Mouse (Mus musculus) embryonic fibroblast, embryonic 13.5 days (primary cell): ENCODE data around the gene Cfap70. TPM values are rescaled to one million over a fixed set of nuclear protein-coding genes. Genes with fewer than 3 reads are reported as not detected.

Source experiments
- H3K27ac ChIP-seq: 2 replicates; pipeline ENCODE4 v1.5.1; 2012; ENCODE audit warnings: low read length, control low read depth, inconsistent platforms; ENCODE audit not compliant: insufficient read depth
- H3K4me1 ChIP-seq: 2 replicates; pipeline ENCODE4 v1.6.1; 2011; ENCODE audit warnings: low read length; ENCODE audit not compliant: control insufficient read depth, insufficient read depth
- H3K4me3 ChIP-seq: 2 replicates; pipeline ENCODE4 v1.5.1; 2011; ENCODE audit warnings: mild to moderate bottlenecking, control low read depth, low read length; ENCODE audit not compliant: insufficient read depth
- CTCF ChIP-seq: IDR thresholded peaks from 2 replicates; pipeline ENCODE4 v1.5.1; 2011; ENCODE audit warnings: mild to moderate bottlenecking, control low read depth, low read length, moderate library complexity, borderline replicate concordance; ENCODE audit not compliant: insufficient read depth
- POLR2A ChIP-seq: IDR thresholded peaks from 2 replicates; pipeline ENCODE4 v1.6.1; 2011; ENCODE audit warnings: low read depth, mild to moderate bottlenecking, control low read depth, low read length, moderate library complexity
- polyA plus RNA-seq: library from polyadenylated mRNA; stranded (reverse); fragments of >200 nt; gene quantifications from 2 replicates; pipeline ENCODE4 v1.2.4, GENCODE M21; 2011; ENCODE audit warnings: low read depth; ENCODE audit not compliant: missing spikeins, insufficient read length

Gene Cfap70
- polyA plus RNA-seq, 1 experiment: 1.4 TPM

DNA sequence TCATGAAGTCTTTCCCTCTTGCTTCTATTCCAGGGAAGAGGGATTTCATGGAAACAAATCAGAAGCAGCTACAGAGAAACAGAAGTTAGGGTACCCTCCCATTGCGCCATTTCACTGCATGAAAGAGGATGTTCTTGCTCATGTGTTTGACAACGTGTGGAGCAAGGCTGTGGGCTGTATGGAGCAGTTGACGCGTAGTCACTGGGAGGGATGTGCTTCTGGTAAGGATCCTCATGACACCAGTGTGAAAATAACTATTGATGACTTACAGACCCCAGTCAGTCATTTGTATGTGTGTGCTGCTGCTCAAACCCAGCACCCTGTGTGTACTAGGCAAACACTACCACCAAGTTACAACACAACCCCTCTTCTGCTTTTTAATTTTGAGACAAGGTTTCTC, 88.8 kb downstream of the Cfap70 start:
- no peak overlapping the region for H3K27ac ChIP-seq
- no peaks in the 10 kb centered on the region for H3K4me1 ChIP-seq
- TF ChIP-seq POLR2A (no peak), CTCF (no peak)
- no peak overlapping the region for H3K4me3 ChIP-seq

- Histone ChIP-seq H3K27ac (peak within 1 kb of the TSS; percentile 82), H3K4me3 (peak within 1 kb of the TSS; percentile 97), H3K4me1 (peaks cover 8% of the 10 kb centered on the region; the same call in 1 of the 2 replicates)
- no peak for TF ChIP-seq CTCF
- TF ChIP-seq POLR2A: peak; percentile 79
These were observed 104.0 kb downstream of the Cfap70 start, which contains the start of the genes Ecd and Fam149b for GRCm38 (mm10) chr14:20347991-20348541. Gene Ecd (minus strand): TSS chr14:20348121. Gene Fam149b (plus strand): TSS chr14:20348162.

GRCm38 (mm10) chr14:20347441-20347990, 104.5 kb downstream of the Cfap70 start:
- H3K4me3 ChIP-seq: peak overlapping the region; percentile 88
- H3K4me1 ChIP-seq: peaks cover 8% of the 10 kb centered on the region; the same call in 1 of the 2 replicates
- TF ChIP-seq CTCF: no peak
- TF ChIP-seq POLR2A: no peak
- H3K27ac ChIP-seq: peak overlapping the region; percentile 44; the same call in 1 of the 2 replicates

DNA sequence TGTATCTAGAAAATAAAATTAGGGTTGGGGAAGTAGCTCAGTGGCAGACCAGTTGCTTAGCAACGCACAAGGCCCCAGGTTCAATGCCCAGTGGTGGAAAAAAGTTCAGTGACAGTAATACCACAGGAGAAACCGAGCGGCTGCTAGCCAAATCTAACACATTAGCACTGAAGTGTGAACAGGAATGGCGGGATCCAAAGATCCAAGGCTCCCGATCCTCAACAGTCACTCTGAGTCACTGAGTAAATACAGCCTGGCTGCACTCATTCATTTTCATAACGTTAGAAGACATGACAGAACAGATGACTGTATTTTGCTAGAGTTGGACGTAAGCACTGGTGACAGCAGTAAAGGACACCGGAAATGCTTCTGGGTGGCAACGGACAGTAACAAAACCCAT, 106.1 kb downstream of the Cfap70 start:
- H3K4me3 ChIP-seq: no peak overlapping the region
- H3K27ac ChIP-seq: no peak overlapping the region
- no peak for TF ChIP-seq CTCF
- peaks cover 8% of the 10 kb centered on the region; the same call in 1 of the 2 replicates for H3K4me1 ChIP-seq

Other genes starting within 250 kb of the Cfap70 start
- gene Kcnk16, start 183.0 kb downstream of the Cfap70 start, polyA plus RNA-seq: not detected in 2 replicates
- 10.4 and 11.1 TPM in 2 replicates for gene Nudt13, start 157.5 kb downstream of the Cfap70 start, polyA plus RNA-seq
- 36.4 and 38.2 TPM in 2 replicates for gene Ecd, start 104.1 kb downstream of the Cfap70 start, polyA plus RNA-seq
- 34.2 and 39.7 TPM in 2 replicates for gene Fam149b, start 104.1 kb downstream of the Cfap70 start, polyA plus RNA-seq
- gene Dnajc9, start 63.3 kb downstream of the Cfap70 start, polyA plus RNA-seq: 58.0 and 76.8 TPM in 2 replicates
- gene Mrps16, start 58.6 kb downstream of the Cfap70 start, polyA plus RNA-seq: 63.6 and 65.0 TPM in 2 replicates
- gene Anxa7, start 27.9 kb upstream of the Cfap70 start, polyA plus RNA-seq: 127 and 138 TPM in 2 replicates
- gene Mss51, start 44.7 kb upstream of the Cfap70 start, polyA plus RNA-seq: 1.2 TPM in 2 replicates
- 80.3 and 93.9 TPM in 2 replicates for gene Ppp3cb, start 94.3 kb upstream of the Cfap70 start, polyA plus RNA-seq
- 7.1 and 8.4 TPM in 2 replicates for gene Usp54, start 188.8 kb upstream of the Cfap70 start, polyA plus RNA-seq
- gene Myoz1, start 204.3 kb upstream of the Cfap70 start, polyA plus RNA-seq: not detected in 2 replicates
- gene Synpo2l, start 216.1 kb upstream of the Cfap70 start, polyA plus RNA-seq: 0.33 TPM in 1 of 2 replicates, not detected in the other
- gene Sec24c, start 222.1 kb upstream of the Cfap70 start, polyA plus RNA-seq: 85.1 and 91.8 TPM in 2 replicates
- gene Fut11, start 242.7 kb upstream of the Cfap70 start, polyA plus RNA-seq: 14.5 and 24.4 TPM in 2 replicates